ENCODE assay signal across 13 mouse cellular contexts in genomic region chr5:143902111-143902510, GRCm38 (mm10). TPM values are rescaled to one million over a fixed set of nuclear protein-coding genes. Genes with fewer than 3 reads are reported as not detected.
DNase-seq lines count a peak whose midpoint lies in the region; ATAC-seq and TF ChIP-seq lines count a peak whose summit lies in the region.
"Had no signal": no experiment of that assay in that cellular context is flagged by ENCODE, and none has a peak within 500 bp of the region (broad histone marks: within the 10 kb centered on the region; RNA-seq: fewer than 3 reads in every experiment).

No protein-coding gene starts in this region.

- DNase-seq in adrenal gland, postnatal 25 days = peak; percentile 15
- DNase-seq in adrenal gland, adult 8-10 months = no peak
- peak in 1 of 2 experiments; percentile 34 for DNase-seq in left cerebral cortex, adult 2 months (ENCODE audit: extremely low spot score in 1 of 2, low spot score in 2 of 2)
- no peak for DNase-seq in left cerebral cortex, postnatal 36 days (ENCODE audit: low spot score in 2 of 2)
- peak; percentile 16 for DNase-seq in brain, adult 2 months (ENCODE audit: low read depth, low spot score)
- peak; percentile 42 to 50 for DNase-seq in heart, postnatal 36 days
- no peak for DNase-seq in thymus, postnatal 10 days (ENCODE audit: low spot score in 2 of 2)
- DNase-seq: kidney, adult 9 months; liver, postnatal 0 days had no signal

- no peak for TF ChIP-seq CTCF in left cerebral cortex, adult 2 months (IDR thresholded peaks at IDR 0.05)

- peak overlapping the region; percentile 15; the same call in 1 of the 2 replicates for H3K27ac ChIP-seq in left cerebral cortex, adult 2 months
- no peak overlapping the region for H3K27ac ChIP-seq in forebrain, embryonic 12.5 days
- H3K27ac ChIP-seq: midbrain, embryonic 15.5 days had no signal

- peaks cover 90% of the 10 kb centered on the region for H3K36me3 ChIP-seq in forebrain, embryonic 12.5 days (replicated peaks)

- no peak overlapping the region for H3K4me2 ChIP-seq in forebrain, embryonic 12.5 days
- H3K4me2 ChIP-seq: midbrain, embryonic 15.5 days had no signal

- 91% methylated on average over 3 of the region's 3 CpGs for WGBS in forebrain, embryonic 12.5 days

- no peaks in the 10 kb centered on the region for H3K27me3 ChIP-seq in forebrain, embryonic 12.5 days
- H3K27me3 ChIP-seq: midbrain, embryonic 15.5 days had no signal

- no peak overlapping the region for H3K9ac ChIP-seq in forebrain, embryonic 12.5 days
- H3K9ac ChIP-seq: liver, postnatal 0 days; midbrain, embryonic 15.5 days had no signal

- intact Hi-C loops in left cerebral cortex, adult 2 months (cut with DNase I) = no loop called here
- intact Hi-C loops in left cerebral cortex, postnatal 36 days (cut with DNase I) = no loop called here
- intact Hi-C loops in heart, postnatal 36 days (cut with DNase I) = no loop called here

- no peak for ATAC-seq in forebrain, embryonic 12.5 days (ENCODE audit: low FRiP score)
- ATAC-seq: liver, postnatal 0 days; midbrain, embryonic 15.5 days had no signal

- no peak overlapping the region for H3K4me3 ChIP-seq in left cerebral cortex, adult 2 months
- H3K4me3 ChIP-seq in forebrain, embryonic 12.5 days (replicated peaks) = no peak overlapping the region
- H3K4me3 ChIP-seq: erythroblast, embryonic 14.5 days; midbrain, embryonic 15.5 days had no signal

- H3K4me1 ChIP-seq in forebrain, embryonic 12.5 days = no peaks in the 10 kb centered on the region
- H3K4me1 ChIP-seq: midbrain, embryonic 15.5 days had no signal

- H3K9me3 ChIP-seq in forebrain, embryonic 12.5 days = no peaks in the 10 kb centered on the region
- H3K9me3 ChIP-seq: midbrain, embryonic 15.5 days had no signal

RNA-seq across cellular contexts. Expression of gene Ankrd61, which starts 4.6 kb away (rescaled TPM):
- total RNA-seq in adrenal gland, postnatal 25 days (2021) = 0.21 TPM in 1 of 2 replicates, not detected in the other
- under 1 TPM in 1 of 4 experiments, not detected in 3; 0.46 TPM for total RNA-seq in adrenal gland, adult 8-10 months (2022)
- not detected for total RNA-seq in left cerebral cortex, adult 2 months (2021)
- not detected for total RNA-seq in left cerebral cortex, postnatal 36 days (2021)
- not detected for total RNA-seq in heart, postnatal 36 days (2021)
- 0.46 and 0.66 TPM in 2 replicates for polyA plus RNA-seq in forebrain, embryonic 12.5 days (2016; fragmentation: Nextera tagmentation; extraction: Ambion mirVana)
- total RNA-seq: common myeloid progenitor, adult 5-6 weeks had no signal
- polyA plus RNA-seq: erythroblast, embryonic 14.5 days; liver, postnatal 0 days had no signal

RNA-seq across cellular contexts. Expression of gene Aimp2, which starts 7.5 kb away (rescaled TPM):
- 38.3 and 44.5 TPM in 2 replicates for total RNA-seq in adrenal gland, postnatal 25 days (2021)
- 10 to 100 TPM; 32.7 to 36.5 (median 34.7) TPM for total RNA-seq in adrenal gland, adult 8-10 months (2022)
- total RNA-seq in left cerebral cortex, adult 2 months (2021) = 10 to 100 TPM; 30.0 to 32.6 TPM
- 10 to 100 TPM; 31.6 to 34.8 TPM for total RNA-seq in left cerebral cortex, postnatal 36 days (2021)
- total RNA-seq in heart, postnatal 36 days (2021) = 10 to 100 TPM; 34.1 to 38.5 TPM
- 85.0 and 88.6 TPM in 2 replicates for polyA plus RNA-seq in forebrain, embryonic 12.5 days (2016; fragmentation: Nextera tagmentation; extraction: Ambion mirVana)

RNA-seq across cellular contexts. Expression of gene Pms2, which starts 7.7 kb away (rescaled TPM):
- total RNA-seq in adrenal gland, postnatal 25 days (2021) = 9.4 and 11.0 TPM in 2 replicates
- total RNA-seq in adrenal gland, adult 8-10 months (2022) = 10 to 100 TPM in 3 of 4 experiments, 1 to 10 TPM in 1; 8.4 to 19.3 (median 12.6) TPM
- total RNA-seq in left cerebral cortex, adult 2 months (2021) = 10 to 100 TPM; 17.0 to 19.2 TPM
- total RNA-seq in left cerebral cortex, postnatal 36 days (2021) = 10 to 100 TPM; 17.4 to 18.1 TPM
- total RNA-seq in heart, postnatal 36 days (2021) = 1 to 10 TPM; 3.6 to 4.1 TPM
- polyA plus RNA-seq in forebrain, embryonic 12.5 days (2016; fragmentation: Nextera tagmentation; extraction: Ambion mirVana) = 35.2 and 38.5 TPM in 2 replicates

RNA-seq across cellular contexts. Expression of gene Gm42421, which starts 25.9 kb away (rescaled TPM):
- total RNA-seq in adrenal gland, postnatal 25 days (2021) = 1.8 TPM in 1 of 2 replicates, not detected in the other
- under 1 TPM in 2 of 4 experiments, not detected in 2; 0.94 to 0.95 TPM for total RNA-seq in adrenal gland, adult 8-10 months (2022)
- total RNA-seq in left cerebral cortex, adult 2 months (2021) = 1 to 10 TPM in 1 of 2 experiments, not detected in 1; 2.9 TPM
- 1 to 10 TPM in 1 of 2 experiments, not detected in 1; 1.3 TPM for total RNA-seq in left cerebral cortex, postnatal 36 days (2021)
- total RNA-seq in heart, postnatal 36 days (2021) = not detected
- polyA plus RNA-seq in forebrain, embryonic 12.5 days (2016; fragmentation: Nextera tagmentation; extraction: Ambion mirVana) = 0.87 and 1.9 TPM in 2 replicates
- total RNA-seq: common myeloid progenitor, adult 5-6 weeks had no signal
- polyA plus RNA-seq: erythroblast, embryonic 14.5 days; liver, postnatal 0 days had no signal

RNA-seq across cellular contexts. Expression of gene Rsph10b, which starts 30.7 kb away (rescaled TPM):
- total RNA-seq in adrenal gland, postnatal 25 days (2021) = 3.8 and 4.9 TPM in 2 replicates
- 10 to 100 TPM in 1 of 4 experiments, 1 to 10 TPM in 3; 3.2 to 20.5 (median 6.1) TPM for total RNA-seq in adrenal gland, adult 8-10 months (2022)
- 1 to 10 TPM; 4.0 to 6.0 TPM for total RNA-seq in left cerebral cortex, adult 2 months (2021)
- total RNA-seq in left cerebral cortex, postnatal 36 days (2021) = 1 to 10 TPM; 4.0 to 5.3 TPM
- under 1 TPM; 0.11 to 0.19 TPM for total RNA-seq in heart, postnatal 36 days (2021)
- 2.2 and 3.4 TPM in 2 replicates for polyA plus RNA-seq in forebrain, embryonic 12.5 days (2016; fragmentation: Nextera tagmentation; extraction: Ambion mirVana)
- total RNA-seq: common myeloid progenitor, adult 5-6 weeks had no signal

Comparison
In these comparisons a context has a peak if more than half of its experiments do, and no peak if none do; other contexts are left out.
1. DNase-seq: peak in adrenal gland, postnatal 25 days (single experiment), brain, adult 2 months (single experiment) and heart, postnatal 36 days (2 of 2); none in adrenal gland, adult 8-10 months (single experiment), left cerebral cortex, postnatal 36 days (0 of 2) and thymus, postnatal 10 days (0 of 2).